Mouse (Mus musculus): ENCODE data around the gene Ankrd44.

Ankrd44 gene

GRCm38 (mm10) chr1:54809811-54810549 is 116.2 kb downstream of the Ankrd44 start:
- DNase-seq (ENCODE audit: low spot score in 2 of 2): no peak

DNA sequence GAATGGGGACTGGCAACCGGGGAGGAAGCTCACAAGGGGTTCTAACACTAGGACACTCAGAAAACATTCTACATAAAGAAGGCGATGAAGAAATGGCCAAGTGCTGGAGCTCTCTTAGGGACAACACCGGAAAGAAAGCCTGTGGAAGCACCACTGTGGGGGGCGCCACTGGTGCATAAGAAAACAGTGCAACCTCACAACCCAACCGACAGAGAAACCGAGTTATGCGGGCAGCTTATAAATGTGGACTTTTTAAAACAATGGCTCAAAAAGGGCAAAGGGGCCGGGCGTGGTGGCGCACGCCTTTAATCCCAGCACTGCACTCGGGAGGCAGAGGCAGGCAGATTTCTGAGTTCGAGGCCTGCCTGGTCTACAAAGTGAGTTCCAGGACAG is 117.1 kb downstream of the Ankrd44 start:
- no peak for DNase-seq (ENCODE audit: low spot score in 2 of 2)

DNA sequence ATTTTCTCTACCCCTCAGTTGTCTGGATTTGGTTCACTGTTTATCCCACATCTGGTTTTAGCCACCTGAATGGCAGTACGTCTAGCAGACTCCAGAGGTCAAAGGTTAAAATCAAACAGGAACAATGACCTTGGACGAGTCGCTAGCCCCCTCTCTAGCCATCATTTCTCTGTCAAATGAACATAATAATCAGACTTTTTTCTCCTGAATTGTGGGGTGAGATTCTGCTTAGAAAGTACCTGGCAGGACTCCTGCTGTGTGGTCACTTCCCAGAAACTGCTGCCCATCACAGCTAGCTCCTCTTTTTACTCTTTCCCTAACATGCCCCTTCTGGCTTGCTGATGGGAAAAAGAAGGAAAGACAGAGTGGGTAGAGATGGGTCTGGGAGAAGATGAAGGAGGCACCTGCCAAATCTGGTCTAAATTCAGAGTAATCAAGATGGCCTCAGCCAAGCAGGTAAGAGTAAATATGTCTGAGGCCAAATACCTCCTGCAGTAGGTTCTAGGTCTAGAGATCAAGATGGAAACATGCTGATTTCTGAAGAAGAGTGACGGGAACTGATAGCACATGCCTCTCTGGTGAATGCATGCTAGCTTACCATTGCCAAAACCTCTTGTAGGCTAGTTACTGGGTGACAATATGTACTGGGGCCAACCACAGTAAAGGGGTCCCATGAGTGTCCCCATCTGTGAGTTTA is 117.6 kb downstream of the Ankrd44 start:
- DNase-seq (ENCODE audit: low spot score in 2 of 2): no peak

- no peak for DNase-seq (ENCODE audit: low spot score in 2 of 2)
Observed at GRCm38 (mm10) chr1:54807832-54808231, 118.4 kb downstream of the Ankrd44 start.

- DNase-seq (ENCODE audit: low spot score in 2 of 2): no peak
Observed at GRCm38 (mm10) chr1:54806116-54806850, 119.9 kb downstream of the Ankrd44 start.

- no peak for DNase-seq (ENCODE audit: low spot score in 2 of 2)
Observed at GRCm38 (mm10) chr1:54804406-54804805, 121.8 kb downstream of the Ankrd44 start.

- no peak for DNase-seq (ENCODE audit: low spot score in 2 of 2)
Observed at GRCm38 (mm10) chr1:54802703-54803102, 123.5 kb downstream of the Ankrd44 start.

- no peak for DNase-seq (ENCODE audit: low spot score in 2 of 2)
Observed at GRCm38 (mm10) chr1:54801256-54801655, 124.9 kb downstream of the Ankrd44 start.

- DNase-seq (ENCODE audit: low spot score in 2 of 2): no peak
Observed at GRCm38 (mm10) chr1:54799421-54799820, 126.8 kb downstream of the Ankrd44 start.

DNA sequence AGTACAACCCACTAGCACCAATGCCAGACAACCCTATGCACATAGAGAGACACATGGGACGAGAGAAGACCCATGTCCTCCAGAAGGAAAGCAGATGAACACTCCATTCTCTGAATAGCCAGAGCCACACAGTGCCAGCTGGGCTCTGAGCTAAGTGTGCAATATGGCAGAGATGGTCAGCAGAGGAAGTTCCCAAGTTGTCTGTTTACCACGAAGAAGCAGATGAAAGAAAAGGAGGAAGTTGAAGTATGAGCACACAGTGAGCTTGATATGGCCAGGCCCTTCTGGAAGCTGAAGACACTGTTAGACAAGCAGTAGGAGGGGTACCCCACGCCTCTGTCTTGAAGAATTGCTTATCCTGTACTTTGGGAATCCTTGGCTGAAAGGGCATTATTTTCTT is 127.8 kb downstream of the Ankrd44 start:
- no peak for DNase-seq (ENCODE audit: low spot score in 2 of 2)

- DNase-seq (ENCODE audit: low spot score in 2 of 2): no peak
Observed at GRCm38 (mm10) chr1:54794709-54795108, 131.5 kb downstream of the Ankrd44 start.

DNA sequence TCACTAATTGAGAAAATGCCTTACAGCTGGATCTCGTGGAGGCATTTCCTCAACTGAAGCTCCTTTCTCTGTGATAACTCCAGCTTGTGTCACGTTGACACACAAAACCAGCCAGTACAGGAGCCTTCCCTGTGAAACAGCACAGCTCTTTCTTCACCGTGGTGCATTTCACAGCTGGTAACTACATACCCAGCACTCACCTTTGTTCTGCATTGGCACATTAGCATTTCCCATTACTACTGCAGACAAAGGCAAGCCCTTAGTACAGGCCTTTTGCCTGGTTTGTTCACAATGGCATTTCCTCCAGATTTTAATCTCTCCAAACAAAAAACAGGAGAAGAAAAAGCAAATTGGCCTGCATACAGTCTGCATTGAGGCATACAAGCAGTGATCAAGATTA is 134.8 kb downstream of the Ankrd44 start:
- no peak for DNase-seq (ENCODE audit: low spot score in 2 of 2)

- DNase-seq (ENCODE audit: low spot score in 2 of 2): no peak
Observed at GRCm38 (mm10) chr1:54789327-54789960, 136.7 kb downstream of the Ankrd44 start.

DNA sequence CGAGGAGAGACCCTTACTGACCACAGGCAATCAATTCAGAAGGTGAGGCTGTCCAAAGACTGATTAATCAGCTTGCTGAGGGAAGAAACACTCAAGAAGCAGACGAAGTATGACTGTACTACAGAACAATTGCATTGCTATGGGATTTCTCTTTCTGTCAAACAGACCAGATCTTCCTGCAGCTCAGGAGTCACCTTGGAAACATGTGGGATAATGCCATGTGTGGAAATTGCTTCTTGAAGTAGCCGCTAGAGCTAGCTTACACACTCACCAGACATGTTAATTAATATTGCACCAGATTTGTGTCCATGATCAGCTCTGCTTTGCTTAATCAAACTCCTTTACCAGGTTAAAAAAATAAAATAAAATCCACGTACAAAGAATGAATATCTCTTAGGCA is 137.8 kb downstream of the Ankrd44 start:
- DNase-seq (ENCODE audit: low spot score in 2 of 2): no peak

DNA sequence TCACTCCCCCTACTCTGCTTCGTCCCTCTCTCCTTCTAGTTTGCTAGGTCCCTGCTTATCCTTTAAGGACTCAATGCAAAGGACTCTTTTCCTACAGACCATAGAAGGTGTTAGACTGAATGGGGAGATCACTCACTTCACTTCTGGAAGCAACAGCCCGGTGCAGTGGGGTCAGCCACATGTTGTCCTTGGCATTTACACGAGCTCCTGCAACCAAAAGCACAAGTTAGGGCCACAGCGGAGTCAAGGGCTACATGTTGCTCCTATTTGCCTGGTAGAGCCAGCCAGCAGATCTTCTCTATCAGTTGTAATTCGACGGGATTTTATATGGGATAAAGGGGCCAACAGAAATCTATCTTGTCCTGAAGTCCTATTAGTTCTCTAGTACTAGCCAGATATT is 148.0 kb downstream of the Ankrd44 start:
- no peak for DNase-seq (ENCODE audit: low spot score in 2 of 2)

DNA sequence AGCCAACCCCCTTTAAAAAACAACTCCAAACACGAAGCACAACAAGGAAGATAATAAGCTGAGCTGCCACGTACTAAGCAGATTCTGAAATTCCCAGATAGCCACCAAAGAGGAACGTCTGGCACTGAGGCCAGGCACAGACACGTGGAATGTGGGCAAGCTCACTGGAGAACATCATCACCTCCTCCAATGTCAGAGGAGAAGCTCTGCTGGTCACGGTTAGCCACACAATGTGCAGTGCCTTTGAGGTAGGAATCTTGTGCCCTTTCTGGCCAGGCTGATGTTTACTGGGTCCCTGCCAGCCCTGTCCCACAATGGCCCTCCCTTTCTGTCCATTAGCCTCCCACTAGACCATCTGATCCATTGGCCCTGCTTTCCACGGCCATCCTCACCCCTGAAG is 149.1 kb downstream of the Ankrd44 start:
- DNase-seq (ENCODE audit: low spot score in 2 of 2): no peak

- no peak for DNase-seq (ENCODE audit: low spot score in 2 of 2)
Observed at GRCm38 (mm10) chr1:54776116-54776515, 150.1 kb downstream of the Ankrd44 start.

DNA sequence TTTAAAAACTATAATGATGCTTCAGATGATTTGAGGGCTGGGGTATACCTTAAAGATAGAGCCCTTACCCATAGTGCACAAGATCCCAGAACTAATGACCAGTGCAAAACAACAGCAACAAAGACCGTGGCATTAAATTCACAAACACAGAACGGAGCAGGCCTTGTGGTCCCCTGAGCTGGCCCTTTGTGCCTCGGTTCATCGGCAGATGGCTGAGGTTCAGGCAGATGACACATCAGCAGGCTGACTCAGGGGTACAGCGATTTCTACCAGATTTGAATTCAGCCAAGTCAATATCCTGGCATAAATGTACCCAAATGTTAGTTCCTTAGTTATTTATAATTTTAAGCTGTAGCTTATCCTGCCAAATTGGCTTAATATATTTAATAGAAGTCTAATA is 153.3 kb downstream of the Ankrd44 start:
- no peak for DNase-seq (ENCODE audit: low spot score in 2 of 2)

DNA sequence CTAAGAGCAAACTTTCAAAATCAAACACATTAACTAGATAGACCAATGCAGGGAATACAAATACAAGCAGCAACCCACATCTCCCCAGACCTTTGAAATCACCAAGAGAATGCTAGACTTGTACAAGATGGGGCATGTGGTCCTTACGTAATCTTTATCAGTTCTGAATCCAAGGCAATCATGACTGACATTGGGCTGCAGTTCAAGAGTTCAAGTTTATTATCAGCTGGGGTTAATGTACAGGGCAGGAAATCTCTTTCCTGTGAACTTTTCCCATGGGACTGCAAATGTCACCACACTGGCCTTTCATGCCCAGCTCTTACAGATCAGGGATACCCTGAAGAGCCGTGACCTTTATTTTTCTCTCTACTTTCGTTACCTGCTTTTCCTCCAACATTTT is 154.7 kb downstream of the Ankrd44 start:
- no peak for DNase-seq (ENCODE audit: low spot score in 2 of 2)

- DNase-seq (ENCODE audit: low spot score in 2 of 2): no peak
Observed at GRCm38 (mm10) chr1:54767221-54767620, 159.0 kb downstream of the Ankrd44 start.

DNA sequence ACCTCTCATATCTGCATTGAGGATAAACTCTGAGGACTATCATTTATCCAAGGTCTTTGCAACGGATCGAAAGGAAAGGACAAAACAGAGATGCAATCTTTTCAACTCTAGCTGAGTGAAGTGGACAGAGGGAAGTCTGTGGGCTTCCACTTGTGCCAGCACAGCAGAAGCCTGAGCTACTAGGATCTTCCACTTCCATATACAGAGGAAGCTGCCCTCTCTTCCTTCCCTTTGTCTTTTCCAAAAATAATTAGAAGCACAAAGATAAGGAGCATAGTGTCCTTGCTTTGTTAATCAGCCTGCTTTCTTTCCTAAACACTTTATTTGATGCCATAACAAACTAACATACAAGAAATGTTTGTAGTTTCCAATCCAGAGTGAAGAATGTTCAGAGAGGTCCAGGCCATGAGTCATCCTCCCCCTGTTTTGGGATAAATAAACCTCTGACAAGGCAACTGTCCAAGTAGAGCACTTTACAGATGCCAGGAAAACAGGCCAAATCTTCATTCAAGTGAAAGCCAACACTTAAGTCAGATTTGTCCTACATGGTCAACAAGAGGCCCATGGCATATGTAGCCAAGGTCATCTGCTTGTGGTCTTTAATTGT is 160.5 kb downstream of the Ankrd44 start:
- DNase-seq (ENCODE audit: low spot score in 2 of 2): no peak
